Mouse (Mus musculus) limb, embryonic 15.5 days (tissue): Measurements from ENCODE around the gene Ppfia4. TPM values are rescaled to one million over a fixed set of nuclear protein-coding genes. Genes with fewer than 3 reads are reported as not detected.

ENCODE experiments used
- ATAC-seq: fragments of 200-750 bp; cut with Nextera tagmentation; 2 replicates; pipeline ENCODE4 v1.8.0; 2017; ENCODE audit warnings: low read depth, moderate TSS enrichment; ENCODE audit not compliant: insufficient number of reproducible peaks, low FRiP score, low TSS enrichment
- H3K27ac ChIP-seq: fragments of 300-500 bp; sonication (generic); 2 replicates; pipeline ENCODE4 v1.5.1; 2015; ENCODE audit warnings: moderate library complexity, mild to moderate bottlenecking, inconsistent platforms
- H3K27me3 ChIP-seq: fragments of 300-500 bp; sonication (generic); 2 replicates; pipeline ENCODE4 v1.6.1; 2015; ENCODE audit warnings: inconsistent platforms
- H3K36me3 ChIP-seq: fragments of 300-500 bp; sonication (generic); 2 replicates; pipeline ENCODE4 v1.6.1; 2015; ENCODE audit warnings: inconsistent platforms
- H3K4me1 ChIP-seq: fragments of 300-500 bp; sonication (generic); 2 replicates; pipeline ENCODE4 v1.6.1; 2015; ENCODE audit warnings: inconsistent platforms
- H3K4me2 ChIP-seq: fragments of 300-500 bp; sonication (generic); 2 replicates; pipeline ENCODE4 v1.6.1; 2015; ENCODE audit warnings: mild to moderate bottlenecking, inconsistent platforms
- H3K4me3 ChIP-seq: fragments of 300-500 bp; sonication (generic); 2 replicates; pipeline ENCODE4 v1.5.1; 2015; ENCODE audit warnings: mild to moderate bottlenecking, inconsistent platforms
- H3K9ac ChIP-seq: fragments of 300-500 bp; sonication (generic); 2 replicates; pipeline ENCODE4 v1.6.1; 2015; ENCODE audit warnings: inconsistent platforms
- H3K9me3 ChIP-seq: fragments of 300-500 bp; sonication (generic); 2 replicates; pipeline ENCODE4 v1.6.1; 2016; ENCODE audit warnings: inconsistent platforms
- WGBS: fragments of 180-500 bp; shearing (Covaris S2); methylation state at CpG from one replicate; pipeline ENCODE4 v1.1.7; 2015; 5-methylcytosine and 5-hydroxymethylcytosine counted together
- polyA plus RNA-seq: library from polyadenylated mRNA; unstranded; fragments of >200 nt; fragmentation: Nextera tagmentation; extraction: Ambion mirVana; gene quantifications from 2 replicates; pipeline ENCODE4 v1.2.1, GENCODE M21; 2015

Gene Ppfia4
- polyA plus RNA-seq, 1 experiment from 2014 or later = 7.5 TPM

GRCm38 (mm10) chr1:134353326-134353725 is 20.6 kb upstream of the Ppfia4 start:
- H3K9me3 ChIP-seq = no peaks in the 10 kb centered on the region
- no peaks in the 10 kb centered on the region for H3K27me3 ChIP-seq
- no peak overlapping the region for H3K4me2 ChIP-seq
- H3K36me3 ChIP-seq = peaks cover 81% of the 10 kb centered on the region
- 96% methylated on average over 2 of the region's 2 CpGs for WGBS
- H3K4me1 ChIP-seq = no peaks in the 10 kb centered on the region
- H3K9ac ChIP-seq = no peak overlapping the region
- ATAC-seq = no peak
- H3K27ac ChIP-seq = no peak overlapping the region
- H3K4me3 ChIP-seq = no peak overlapping the region

DNA sequence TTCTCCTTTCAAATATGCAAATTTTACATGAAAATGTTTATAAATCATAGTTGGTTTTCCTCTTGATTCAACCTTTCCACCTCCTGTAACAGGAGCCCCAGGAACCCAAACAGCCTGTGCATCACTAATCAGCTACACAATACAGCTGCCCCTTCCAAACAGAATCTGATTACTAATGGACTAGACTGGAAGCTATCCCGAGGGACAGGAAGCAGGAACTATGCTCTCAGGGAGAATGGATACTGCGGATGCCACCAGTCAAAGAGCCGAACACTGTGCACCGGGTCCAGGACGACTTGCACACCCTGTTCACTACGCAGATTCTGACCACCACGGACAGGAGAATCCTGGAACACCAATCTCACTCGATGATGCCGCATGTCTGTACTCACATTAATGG is 15.1 kb upstream of the Ppfia4 start:
- WGBS = 94% methylated on average over 9 of the region's 9 CpGs
- Histone ChIP-seq H3K4me2 (no peak overlapping the region), H3K9ac (no peak overlapping the region), H3K9me3 (no peaks in the 10 kb centered on the region), H3K27me3 (no peaks in the 10 kb centered on the region), H3K36me3 (peaks cover 58% of the 10 kb centered on the region), H3K27ac (no peak overlapping the region), H3K4me1 (peaks cover 16% of the 10 kb centered on the region), H3K4me3 (no peak overlapping the region)
- ATAC-seq = no peak

DNA sequence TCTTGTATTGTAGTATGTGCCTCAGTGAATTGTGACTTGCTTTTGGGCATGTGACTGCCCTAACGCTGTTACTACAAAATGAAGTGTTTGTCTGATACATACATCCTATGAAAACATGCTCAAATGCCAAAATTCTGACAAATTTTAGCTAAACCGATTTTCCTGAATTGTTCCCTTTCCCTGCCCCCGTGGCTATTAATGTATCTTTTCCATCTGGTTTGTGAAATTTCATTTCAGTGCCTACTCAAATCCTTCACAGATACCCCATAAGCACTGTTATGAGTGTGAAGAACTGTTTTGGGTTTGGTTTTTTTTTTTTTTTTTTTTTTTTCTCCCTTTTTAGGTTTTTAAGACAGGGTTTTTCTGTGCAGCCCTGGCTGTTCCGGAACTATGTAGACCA is 12.3 kb upstream of the Ppfia4 start:
- peaks cover 31% of the 10 kb centered on the region for H3K36me3 ChIP-seq
- H3K9me3 ChIP-seq = no peaks in the 10 kb centered on the region
- peak overlapping the region; percentile 8; the same call in 1 of the 2 replicates for H3K27ac ChIP-seq
- no peaks in the 10 kb centered on the region for H3K27me3 ChIP-seq
- no peak for ATAC-seq
- WGBS = 70% methylated on average over 4 of the region's 4 CpGs
- peak overlapping the region; percentile 53 for H3K4me3 ChIP-seq
- no peak overlapping the region for H3K9ac ChIP-seq
- peaks cover 16% of the 10 kb centered on the region for H3K4me1 ChIP-seq
- H3K4me2 ChIP-seq = peak overlapping the region; percentile 81

GRCm38 (mm10) chr1:134344005-134344950 is 11.6 kb upstream of the Ppfia4 start:
- H3K4me3 ChIP-seq = peak overlapping the region; percentile 53
- peak; percentile 90 for ATAC-seq
- peaks cover 23% of the 10 kb centered on the region for H3K36me3 ChIP-seq
- peaks cover 16% of the 10 kb centered on the region for H3K4me1 ChIP-seq
- no peaks in the 10 kb centered on the region for H3K27me3 ChIP-seq
- WGBS = 2% methylated on average over 54 of the region's 54 CpGs
- no peaks in the 10 kb centered on the region for H3K9me3 ChIP-seq
- H3K4me2 ChIP-seq = peak overlapping the region; percentile 81
- H3K27ac ChIP-seq = peak overlapping the region; percentile 14; the same call in 1 of the 2 replicates
- peak overlapping the region; percentile 44 for H3K9ac ChIP-seq

DNA sequence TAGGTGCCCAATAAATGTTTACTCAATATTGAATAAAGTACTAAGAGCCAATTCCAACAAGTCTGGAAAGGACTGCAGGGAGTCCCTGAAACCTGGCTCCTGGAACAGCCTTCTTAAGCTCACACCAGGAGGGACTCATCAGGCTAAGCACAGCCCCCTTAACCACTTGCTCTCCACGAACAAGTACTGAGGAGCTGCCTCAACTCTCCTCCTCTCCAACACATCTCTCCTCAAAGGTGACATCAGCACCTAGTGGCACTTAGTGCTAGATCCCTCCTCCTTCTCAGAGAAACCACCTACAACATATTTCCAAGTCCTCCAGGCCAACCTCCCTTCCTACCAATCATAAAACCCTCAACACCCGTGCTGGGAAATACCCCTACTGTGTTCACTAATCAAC is 10.8 kb upstream of the Ppfia4 start:
- Histone ChIP-seq H3K36me3 (peaks cover 23% of the 10 kb centered on the region), H3K27ac (no peak overlapping the region), H3K27me3 (no peaks in the 10 kb centered on the region), H3K4me1 (peaks cover 16% of the 10 kb centered on the region), H3K9ac (no peak overlapping the region), H3K4me2 (peak overlapping the region; percentile 81), H3K9me3 (no peaks in the 10 kb centered on the region), H3K4me3 (peak overlapping the region; percentile 53)
- WGBS = 0% methylated on average over 2 of the region's 2 CpGs
- ATAC-seq = no peak

- peak overlapping the region; percentile 47; the same call in 1 of the 2 replicates for H3K27ac ChIP-seq
- H3K27me3 ChIP-seq = no peaks in the 10 kb centered on the region
- H3K4me2 ChIP-seq = no peak overlapping the region
- WGBS = 74% methylated on average over 8 of the region's 8 CpGs
- peak overlapping the region; percentile 53 for H3K4me3 ChIP-seq
- H3K9ac ChIP-seq = no peak overlapping the region
- no peaks in the 10 kb centered on the region for H3K9me3 ChIP-seq
- peaks cover 21% of the 10 kb centered on the region for H3K36me3 ChIP-seq
- no peak for ATAC-seq
- H3K4me1 ChIP-seq = peaks cover 16% of the 10 kb centered on the region
Observed at GRCm38 (mm10) chr1:134342781-134343310, 10.1 kb upstream of the Ppfia4 start.

DNA sequence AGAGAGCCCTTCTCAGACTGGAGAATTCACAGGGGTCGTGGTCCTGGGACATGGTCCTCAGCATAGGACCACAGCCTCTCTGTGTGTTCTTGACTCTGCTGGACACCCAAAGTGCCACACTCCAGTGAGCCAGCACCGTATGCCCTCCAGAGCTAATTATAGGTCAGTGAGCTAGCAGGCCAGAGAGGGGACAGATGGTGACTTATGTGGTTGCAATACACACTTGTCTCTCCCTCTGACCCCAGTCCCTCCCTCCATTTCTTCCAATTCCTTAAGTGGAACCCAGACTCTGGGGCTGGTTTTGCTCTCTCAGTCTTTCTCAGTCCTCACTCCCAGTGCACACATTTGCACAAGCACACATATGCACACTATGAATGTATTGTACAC is 9.5 kb upstream of the Ppfia4 start:
- WGBS = 53% methylated on average over 2 of the region's 2 CpGs
- Histone ChIP-seq H3K27me3 (no peaks in the 10 kb centered on the region), H3K4me3 (no peak overlapping the region), H3K9ac (no peak overlapping the region), H3K9me3 (no peaks in the 10 kb centered on the region), H3K4me1 (peaks cover 20% of the 10 kb centered on the region), H3K4me2 (no peak overlapping the region), H3K27ac (no peak overlapping the region), H3K36me3 (peaks cover 16% of the 10 kb centered on the region; the same call in 1 of the 2 replicates)
- no peak for ATAC-seq

DNA sequence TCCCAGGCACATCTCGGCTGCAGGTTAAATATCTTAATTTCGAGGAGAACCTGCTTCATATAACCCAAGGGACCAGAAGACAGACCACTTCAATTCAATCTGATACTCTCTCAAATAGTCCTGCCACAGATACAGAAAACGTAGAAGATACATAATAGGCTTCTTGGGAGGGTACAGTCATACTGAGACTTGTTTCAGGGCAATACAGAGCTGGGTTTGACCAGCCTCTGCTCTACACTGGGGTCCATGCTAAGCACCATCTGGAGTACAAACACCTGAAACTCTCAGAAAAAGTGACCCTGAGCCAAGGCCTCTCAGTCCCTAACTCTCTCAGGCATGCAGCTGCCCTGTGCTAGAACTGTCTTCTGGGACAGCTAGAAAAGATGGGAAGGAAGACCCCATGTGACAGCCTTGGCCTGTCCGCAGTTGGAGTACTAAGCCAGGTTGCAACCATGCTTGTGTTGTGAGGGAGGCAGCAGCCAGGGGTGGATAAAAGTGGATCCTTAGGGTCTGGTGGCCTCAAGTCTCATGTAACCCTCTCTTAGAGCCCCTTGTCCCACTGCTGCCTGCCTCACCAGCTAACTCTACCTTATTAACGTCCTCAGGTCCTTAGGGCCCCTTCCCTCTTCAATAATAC is 9.0 kb upstream of the Ppfia4 start:
- H3K36me3 ChIP-seq = peaks cover 11% of the 10 kb centered on the region; the same call in 1 of the 2 replicates
- H3K27me3 ChIP-seq = no peaks in the 10 kb centered on the region
- peaks cover 22% of the 10 kb centered on the region for H3K4me1 ChIP-seq
- H3K9me3 ChIP-seq = no peaks in the 10 kb centered on the region
- no peak overlapping the region for H3K9ac ChIP-seq
- ATAC-seq = no peak
- whole genome bisulfite sequencing = 77% methylated on average over 5 of the region's 5 CpGs
- H3K27ac ChIP-seq = no peak overlapping the region
- no peak overlapping the region for H3K4me2 ChIP-seq
- H3K4me3 ChIP-seq = no peak overlapping the region

DNA sequence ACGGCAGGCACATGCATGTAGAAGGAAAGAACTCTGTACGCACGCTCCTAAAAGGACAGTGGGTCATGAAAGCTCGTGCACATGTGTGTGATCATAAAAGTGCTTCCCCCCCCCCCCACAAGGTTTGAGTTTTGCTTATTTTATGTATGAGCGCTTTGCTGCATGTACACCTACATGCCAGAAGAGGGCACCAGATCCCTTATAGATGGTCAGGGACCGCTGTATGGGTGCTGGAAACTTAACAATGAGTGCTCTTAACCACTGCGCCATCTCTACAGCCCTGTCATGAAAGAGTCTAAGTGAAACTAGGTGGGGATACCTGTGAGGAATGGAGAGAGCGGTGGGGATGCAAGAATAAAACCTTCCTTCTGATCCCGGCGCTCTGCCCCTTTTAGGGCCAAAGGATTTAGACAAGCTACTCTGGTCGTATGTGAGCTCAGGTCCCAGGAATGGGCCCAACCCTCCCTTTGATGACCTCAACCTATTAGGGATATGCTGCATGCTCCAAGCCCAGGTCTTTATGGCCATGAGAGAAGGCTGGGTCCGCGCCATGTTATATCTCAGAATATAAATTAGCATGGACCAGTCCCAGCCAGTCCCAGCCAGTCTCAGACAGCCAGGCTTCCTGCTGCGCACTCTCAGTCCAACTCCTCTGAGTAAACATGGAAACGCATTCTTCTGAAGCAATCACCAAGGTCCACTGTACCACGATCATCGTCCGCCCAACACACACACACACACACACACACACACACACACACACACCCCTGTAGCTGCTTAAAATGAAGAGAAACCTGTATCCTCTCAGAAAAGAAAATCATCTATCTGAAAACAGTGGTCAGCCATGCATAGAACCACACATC is 7.3 kb upstream of the Ppfia4 start:
- H3K4me3 ChIP-seq = no peak overlapping the region
- 92% methylated on average over 18 of the region's 18 CpGs for WGBS
- no peak for ATAC-seq
- H3K27ac ChIP-seq = no peak overlapping the region
- no peak overlapping the region for H3K9ac ChIP-seq
- peaks cover 30% of the 10 kb centered on the region for H3K4me1 ChIP-seq
- H3K9me3 ChIP-seq = no peaks in the 10 kb centered on the region
- H3K27me3 ChIP-seq = no peaks in the 10 kb centered on the region
- H3K4me2 ChIP-seq = no peak overlapping the region
- H3K36me3 ChIP-seq = no peaks in the 10 kb centered on the region

- Histone ChIP-seq H3K4me2 (no peak overlapping the region), H3K4me3 (no peak overlapping the region), H3K27ac (no peak overlapping the region), H3K36me3 (no peaks in the 10 kb centered on the region), H3K4me1 (peaks cover 31% of the 10 kb centered on the region), H3K9me3 (no peaks in the 10 kb centered on the region), H3K27me3 (no peaks in the 10 kb centered on the region), H3K9ac (no peak overlapping the region)
- WGBS = 73% methylated on average over 7 of the region's 7 CpGs
- ATAC-seq = no peak
Observed at GRCm38 (mm10) chr1:134339162-134339561, 6.4 kb upstream of the Ppfia4 start.

- no peak overlapping the region for H3K27ac ChIP-seq
- no peak overlapping the region for H3K9ac ChIP-seq
- H3K4me3 ChIP-seq = no peak overlapping the region
- 59% methylated on average over 11 of the region's 11 CpGs for WGBS
- no peaks in the 10 kb centered on the region for H3K27me3 ChIP-seq
- H3K4me1 ChIP-seq = peaks cover 35% of the 10 kb centered on the region
- no peaks in the 10 kb centered on the region for H3K36me3 ChIP-seq
- ATAC-seq = no peak
- no peak overlapping the region for H3K4me2 ChIP-seq
- H3K9me3 ChIP-seq = no peaks in the 10 kb centered on the region
Observed at GRCm38 (mm10) chr1:134336958-134337710, 4.4 kb upstream of the Ppfia4 start.
